Mouse (Mus musculus) ES-E14 (cell line): ENCODE results near the gene Haus7. TPM values are rescaled to one million over a fixed set of nuclear protein-coding genes. Genes with fewer than 3 reads are reported as not detected.
"Not testable (repeated sequence)": the region's sequence is repeated elsewhere in the genome, so short reads cannot be mapped to it uniquely, and the experiment has no call there.

Experiments used
- DNase-seq: peaks from one replicate; pipeline ENCODE4 v3.0.0-alpha.2; 2013; ENCODE audit warnings: low read depth, low spot score
- H3K27ac ChIP-seq: 2 replicates; pipeline ENCODE4 v1.5.1; 2012; ENCODE audit warnings: low read depth, mild to moderate bottlenecking, low read length, moderate library complexity, mixed read lengths; ENCODE audit not compliant: poor library complexity, insufficient read depth, severe bottlenecking
- H3K36me3 ChIP-seq: 2 replicates; pipeline ENCODE4 v1.6.1; 2012; ENCODE audit warnings: mild to moderate bottlenecking, low read length, moderate library complexity, mixed read lengths; ENCODE audit not compliant: control insufficient read depth, poor library complexity, insufficient read depth, severe bottlenecking
- H3K4me1 ChIP-seq, 2 experiments: fragments of 150-350 bp in 1 of 2; sonication (generic) in 1 of 2; 2 replicates each; pipeline ENCODE4 v1.6.1; 2012; ENCODE audit warnings: low read length in 2 of 2, mild to moderate bottlenecking in 1 of 2, mixed read lengths in 1 of 2; ENCODE audit not compliant: control insufficient read depth in 2 of 2, insufficient read depth in 2 of 2, poor library complexity in 1 of 2
- H3K4me3 ChIP-seq, 2 experiments: fragments of 150-350 bp in 1 of 2; sonication (generic) in 1 of 2; 2 replicates each; pipeline ENCODE4 v1.5.1; 2012; ENCODE audit warnings: low read length in 2 of 2, low read depth in 1 of 2, mild to moderate bottlenecking in 1 of 2, mixed read lengths in 1 of 2; ENCODE audit not compliant: insufficient read depth in 1 of 2, poor library complexity in 1 of 2, severe bottlenecking in 1 of 2
- H3K9ac ChIP-seq: 2 replicates; pipeline ENCODE4 v1.6.1; 2012; ENCODE audit warnings: low read depth, mild to moderate bottlenecking, low read length, mixed read lengths; ENCODE audit not compliant: poor library complexity, insufficient read depth, severe bottlenecking
- H3K9me3 ChIP-seq: fragments of 150-350 bp; sonication (generic); 2 replicates; pipeline ENCODE4 v1.6.1; 2012; ENCODE audit warnings: low read depth, mild to moderate bottlenecking, low read length; ENCODE audit not compliant: control insufficient read depth, insufficient read depth
- CHD2 ChIP-seq: IDR thresholded peaks from 2 replicates; pipeline ENCODE4 v1.6.1; 2014; ENCODE audit warnings: mild to moderate bottlenecking, low read depth, low read length, inconsistent platforms
- HCFC1 ChIP-seq: IDR thresholded peaks from 2 replicates; pipeline ENCODE4 v1.6.1; 2012; ENCODE audit warnings: low read length, inconsistent platforms, borderline replicate concordance; ENCODE audit not compliant: insufficient read depth
- MAFK ChIP-seq: IDR thresholded peaks from 2 replicates; pipeline ENCODE4 v1.6.1; 2014; ENCODE audit warnings: mild to moderate bottlenecking, low read depth, low read length, inconsistent platforms; ENCODE audit not compliant: insufficient read depth
- ZC3H11A ChIP-seq: IDR thresholded peaks from 2 replicates; pipeline ENCODE4 v1.6.1; 2012; ENCODE audit warnings: low read depth, mild to moderate bottlenecking, inconsistent platforms, low read length, borderline replicate concordance
- ZNF384 ChIP-seq: IDR thresholded peaks from 2 replicates; pipeline ENCODE4 v1.6.1; 2012; ENCODE audit warnings: low read depth, low read length, inconsistent platforms
- in situ Hi-C, 2 experiments: fragments of 600-800 bp; cut with MboI; formaldehyde crosslinking; loops; one replicate each; pipeline ENCODE4 v1.15.1; 2025; ENCODE audit warnings: low sequenced_read_pairs in 2 of 2, inconsistent platforms in 1 of 2; ENCODE audit not compliant: unreplicated experiment in 2 of 2
- total RNA-seq: library from RNA; depleted of rRNA; stranded (reverse); fragments of 300-350 nt; gene quantifications from 2 replicates; pipeline ENCODE4 v1.2.3, GENCODE M21; 2012; rRNA removed

Haus7 gene
- 29.4 and 31.1 TPM in 2 replicates for total RNA-seq

- in situ Hi-C loops = no loop called here
- peak within 1 kb of the TSS; percentile 63; the same call in 1 of the 2 replicates for H3K9ac ChIP-seq
- peak; percentile 87 for DNase-seq
- no peak for TF ChIP-seq HCFC1
- TF ChIP-seq MAFK = no peak
- no peak for TF ChIP-seq ZC3H11A
- TF ChIP-seq ZNF384 = no peak
- TF ChIP-seq CHD2 = no peak
- H3K4me1 ChIP-seq = no peaks in the 10 kb centered on the region
- no peak within 1 kb of the TSS for H3K27ac ChIP-seq
- H3K9me3 ChIP-seq = no peaks in the 10 kb centered on the region
- H3K4me3 ChIP-seq = peak within 1 kb of the TSS; percentile 72 to 84
- no peaks in the 10 kb centered on the region for H3K36me3 ChIP-seq
Observed at GRCm38 (mm10) chrX:73458877-73459392, at the start of gene Haus7. Haus7 (minus strand) TSS chrX:73459044.

GRCm38 (mm10) chrX:73506577-73506976 lies 47.7 kb upstream of the Haus7 start:
- Histone ChIP-seq H3K36me3 (no peaks in the 10 kb centered on the region), H3K9me3 (no peaks in the 10 kb centered on the region), H3K4me3 (no peak overlapping the region), H3K27ac (no peak overlapping the region), H3K4me1 (peaks cover 0 to 2% of the 10 kb centered on the region in 2 experiments; a peak in 1 of 4 replicates), H3K9ac (no peak overlapping the region)
- in situ Hi-C loops = no loop called here
- TF ChIP-seq MAFK = no peak
- DNase-seq = no peak

- in situ Hi-C loops = no loop called here
- no peaks in the 10 kb centered on the region for H3K9me3 ChIP-seq
- H3K36me3 ChIP-seq = no peaks in the 10 kb centered on the region
- no peak overlapping the region for H3K9ac ChIP-seq
- H3K4me3 ChIP-seq = no peak overlapping the region
- DNase-seq = no peak
- TF ChIP-seq MAFK = no peak
- TF ChIP-seq CHD2 = no peak
- TF ChIP-seq ZNF384 = no peak
- no peak for TF ChIP-seq HCFC1
- no peak for TF ChIP-seq ZC3H11A
- H3K4me1 ChIP-seq = peaks cover 0 to 2% of the 10 kb centered on the region in 2 experiments; a peak in 1 of 4 replicates
- no peak overlapping the region for H3K27ac ChIP-seq
Observed at GRCm38 (mm10) chrX:73505130-73505735, 46.4 kb upstream of the Haus7 start.

- no peak overlapping the region for H3K27ac ChIP-seq
- in situ Hi-C loops = no loop called here
Observed at GRCm38 (mm10) chrX:73496746-73497145, 37.9 kb upstream of the Haus7 start.

GRCm38 (mm10) chrX:73493567-73493966 lies 34.7 kb upstream of the Haus7 start:
- peak; percentile 21 for DNase-seq
- H3K4me1 ChIP-seq = not testable (repeated sequence)
- TF ChIP-seq ZC3H11A (peak; percentile 54; the same call in 1 of the 2 replicates), ZNF384 (peak; percentile 92)

More at GRCm38 (mm10) chrX:73496746-73497145, 37.9 kb upstream of the Haus7 start:
- TF ChIP-seq CHD2 = no peak
- no peak for TF ChIP-seq ZNF384
- TF ChIP-seq MAFK = no peak
- no peak for TF ChIP-seq ZC3H11A
- no peak for TF ChIP-seq HCFC1
- Histone ChIP-seq H3K36me3 (no peaks in the 10 kb centered on the region), H3K9me3 (no peaks in the 10 kb centered on the region), H3K4me3 (no peak overlapping the region), H3K4me1 (no peaks in the 10 kb centered on the region), H3K9ac (no peak overlapping the region)
- DNase-seq = no peak

More at GRCm38 (mm10) chrX:73493567-73493966, 34.7 kb upstream of the Haus7 start:
- H3K36me3 ChIP-seq, H3K9me3 ChIP-seq, in situ Hi-C loops, H3K4me3 ChIP-seq, H3K27ac ChIP-seq, H3K9ac ChIP-seq: not testable (repeated sequence)
